Mouse (Mus musculus): ENCODE results near the gene 4930522L14Rik.
"Not testable (repeated sequence)": the region's sequence is repeated elsewhere in the genome, so short reads cannot be mapped to it uniquely, and the experiment has no call there.

Gene 4930522L14Rik

DNA sequence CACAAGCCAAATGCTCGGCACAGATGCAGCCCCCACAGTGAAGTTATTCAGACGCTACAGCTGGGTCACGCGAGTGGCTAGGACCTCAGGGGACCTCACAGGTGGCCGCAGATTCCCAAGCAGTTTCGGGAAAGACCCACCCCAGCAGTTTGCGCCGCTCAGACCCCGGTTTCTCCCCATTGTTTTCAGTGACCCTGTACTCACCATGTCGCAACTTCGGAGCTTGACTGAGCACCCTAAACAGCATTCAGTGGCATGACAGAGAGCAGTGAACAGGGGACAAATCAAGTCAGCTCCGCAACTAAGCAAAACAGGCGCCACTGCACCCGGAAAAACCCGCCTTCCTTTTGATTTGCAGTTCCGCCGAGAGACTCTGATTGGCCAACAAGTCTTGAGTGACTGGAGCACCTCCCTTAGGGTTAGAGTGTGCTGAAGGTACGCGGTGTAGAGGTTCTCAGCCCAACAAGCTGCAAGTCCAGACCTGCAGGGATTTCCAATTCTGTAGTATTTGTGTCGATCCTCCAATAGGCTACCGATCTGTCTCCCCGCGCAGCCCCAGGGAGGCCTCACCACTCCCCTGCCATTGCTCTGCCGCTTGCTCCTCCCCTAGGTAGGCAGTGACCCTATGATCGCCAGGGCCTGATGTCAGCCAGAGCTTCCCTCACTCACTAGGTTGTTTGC lies at the start of gene 4930522L14Rik:
TSS of gene 4930522L14Rik (minus strand) at position 496 of the 681 bp plus-strand sequence.
- peak; percentile 39 to 61 for DNase-seq (ENCODE audit: low spot score in 2 of 2)

DNA sequence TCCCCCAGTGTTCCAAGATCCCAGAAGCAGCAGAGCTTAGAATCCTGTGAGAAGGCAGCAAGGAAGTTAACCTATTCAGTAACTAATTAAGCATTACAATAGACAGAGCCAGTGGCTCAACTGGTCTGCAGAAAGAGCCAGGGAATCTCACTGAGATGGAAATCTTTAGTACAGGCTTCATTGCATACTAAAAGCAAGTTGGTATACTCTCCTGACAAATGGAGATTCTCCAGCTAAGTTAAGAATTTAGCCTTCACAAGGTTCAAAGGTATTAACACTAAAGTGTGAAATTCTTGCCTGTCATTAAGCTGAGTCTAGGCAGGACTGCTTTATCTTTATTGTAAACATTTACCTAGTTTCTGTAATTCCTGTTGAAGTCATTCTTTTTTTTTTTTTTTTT lies 49.8 kb upstream of the 4930522L14Rik start:
- DNase-seq (ENCODE audit: low spot score in 2 of 2): not testable (repeated sequence)

DNA sequence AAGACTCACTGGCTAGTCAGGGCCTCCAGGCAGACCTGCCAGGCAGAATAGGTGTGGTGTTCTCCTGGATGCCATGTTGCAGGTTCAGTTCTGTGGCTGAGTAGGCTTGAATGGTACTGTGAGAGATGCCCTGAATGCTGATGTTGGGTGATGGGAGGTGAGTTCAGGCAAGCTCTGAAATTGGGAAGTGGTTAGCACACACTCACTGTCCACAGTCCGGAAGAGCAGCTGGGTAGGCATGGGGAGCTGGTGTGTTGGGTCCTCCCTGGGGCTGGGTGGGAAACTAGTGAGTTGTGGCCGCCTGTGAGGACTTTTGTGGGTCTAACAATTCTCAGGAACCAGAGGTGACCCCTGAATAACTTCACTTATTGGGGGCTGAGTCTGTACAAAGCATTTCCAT lies 48.3 kb upstream of the 4930522L14Rik start:
- not testable (repeated sequence) for DNase-seq (ENCODE audit: low spot score in 2 of 2)

DNA sequence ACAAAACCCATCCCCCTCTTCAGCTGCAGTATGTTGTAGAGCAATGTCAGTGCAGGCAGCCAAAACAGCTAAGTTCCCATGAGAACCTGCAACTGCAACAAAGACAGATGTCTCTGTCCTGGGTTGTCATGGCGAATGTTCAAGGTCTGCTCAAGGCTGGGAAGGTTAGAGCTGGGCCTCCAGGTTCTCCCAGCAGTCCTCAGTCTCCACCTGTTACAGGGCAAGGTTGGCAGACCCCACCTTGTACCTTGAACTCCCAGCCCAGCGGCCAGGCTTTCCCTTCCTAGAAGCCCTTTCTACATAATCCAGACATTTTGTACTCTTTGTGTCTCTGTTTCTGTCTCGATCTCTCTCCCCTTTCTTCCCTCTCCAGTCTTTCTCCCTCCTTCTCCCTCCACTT lies 45.3 kb upstream of the 4930522L14Rik start:
- not testable (repeated sequence) for DNase-seq (ENCODE audit: low spot score in 2 of 2)

DNA sequence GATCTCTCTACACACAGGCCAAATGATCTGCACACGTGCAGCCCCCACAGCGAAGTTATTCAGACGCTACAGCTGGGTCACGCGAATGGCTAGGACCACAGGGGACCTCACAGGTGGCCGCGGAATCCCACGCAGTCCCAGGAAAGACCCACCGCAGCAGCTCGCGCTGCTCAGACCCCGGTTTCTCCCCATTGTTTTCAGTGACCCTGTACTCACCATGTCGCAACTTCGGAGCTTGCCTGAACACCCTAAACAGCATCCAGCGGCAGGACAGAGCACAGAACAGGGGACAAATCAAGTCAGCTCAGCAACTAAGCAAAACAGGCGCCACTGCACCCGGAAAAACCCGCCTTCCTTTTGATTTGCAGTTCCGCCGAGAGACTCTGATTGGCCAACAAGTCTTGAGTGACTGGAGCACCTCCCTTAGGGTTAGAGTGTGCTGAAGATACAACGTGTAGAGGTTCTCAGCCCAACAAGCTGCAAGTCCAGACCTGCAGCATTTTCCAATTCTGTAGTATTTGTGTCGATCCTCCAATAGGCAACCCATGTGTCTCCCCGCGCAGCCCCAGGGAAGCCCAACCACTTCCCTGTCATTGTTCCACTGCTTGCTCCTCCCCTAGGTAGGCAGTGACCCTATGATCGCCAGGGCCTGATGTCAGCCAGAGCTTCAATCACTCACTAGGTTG lies 44.4 kb upstream of the 4930522L14Rik start:
- DNase-seq (ENCODE audit: low spot score in 2 of 2): peak; percentile 23 to 24

DNA sequence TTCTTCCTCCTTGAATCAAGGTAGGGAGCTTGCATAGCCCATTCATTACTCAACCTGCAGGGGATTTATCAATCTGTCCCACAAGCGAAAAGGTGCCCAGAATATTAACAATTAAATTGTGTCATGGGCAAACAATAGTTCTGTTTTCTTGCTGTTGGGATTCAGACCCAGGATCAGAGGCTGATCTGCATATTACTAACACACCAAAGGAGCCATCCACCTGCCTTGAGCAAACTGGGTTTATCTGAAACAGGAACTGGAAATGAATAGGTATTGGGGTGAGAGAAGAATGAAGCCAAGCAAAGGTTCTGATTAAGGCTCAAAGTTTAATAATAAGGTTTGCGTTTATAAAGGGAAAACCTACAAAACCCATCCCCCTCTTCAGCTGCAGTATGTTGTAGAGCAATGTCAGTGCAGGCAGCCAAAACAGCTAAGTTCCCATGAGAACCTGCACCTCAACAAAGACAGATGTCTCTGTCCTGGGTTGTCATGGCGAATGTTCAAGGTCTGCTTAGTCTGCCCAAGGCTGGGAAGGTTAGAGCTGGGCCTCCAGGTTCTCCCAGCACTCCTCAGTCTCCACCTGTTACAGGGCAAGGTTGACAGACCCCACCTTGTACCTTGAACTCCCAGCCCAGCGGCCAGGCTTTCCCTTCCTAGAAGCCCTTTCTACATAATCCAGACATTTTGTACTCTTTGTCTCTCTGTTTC lies 541 bp upstream of the 4930522L14Rik start:
- not testable (repeated sequence) for DNase-seq (ENCODE audit: low spot score in 2 of 2)

DNA sequence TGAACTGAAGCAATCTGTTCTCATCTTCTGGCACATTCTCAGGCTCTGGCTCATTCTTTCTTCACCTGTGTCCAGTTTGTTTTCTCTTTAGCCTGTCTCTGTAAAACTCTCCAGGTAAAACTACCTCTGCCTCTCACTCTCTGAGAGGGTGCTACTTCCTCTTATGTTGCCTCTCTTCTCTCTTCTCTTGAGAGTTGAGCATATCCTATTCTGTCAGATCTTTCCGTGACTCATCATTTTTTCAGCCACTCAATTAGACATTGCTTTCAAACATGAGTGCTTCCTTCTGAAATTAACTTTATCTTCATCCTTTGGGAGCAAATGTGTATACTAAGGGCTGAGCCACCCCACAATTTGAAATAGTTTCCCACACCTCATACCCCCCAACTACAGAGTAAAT lies 6.6 kb downstream of the 4930522L14Rik start:
- DNase-seq (ENCODE audit: low spot score in 2 of 2): not testable (repeated sequence)

DNA sequence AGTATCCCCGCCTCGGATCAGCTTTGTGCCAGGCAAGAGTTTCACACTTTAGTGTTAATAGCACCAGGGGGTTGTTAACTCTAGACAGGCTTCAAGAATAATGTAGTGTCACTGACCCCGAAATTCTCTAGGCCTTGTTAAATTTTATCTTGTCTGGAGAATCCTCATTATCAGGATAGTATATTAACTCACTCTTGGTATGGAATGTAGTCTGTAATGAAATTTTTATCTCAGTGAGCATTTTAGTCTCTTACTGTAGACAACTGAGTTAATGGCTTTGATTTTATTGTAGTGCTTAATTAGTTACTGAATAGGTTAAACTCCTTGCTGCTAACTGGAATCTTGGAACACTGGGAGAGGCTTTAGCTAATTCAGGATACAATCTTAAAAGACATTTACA lies 34.3 kb downstream of the 4930522L14Rik start:
- DNase-seq (ENCODE audit: low spot score in 2 of 2): not testable (repeated sequence)

DNA sequence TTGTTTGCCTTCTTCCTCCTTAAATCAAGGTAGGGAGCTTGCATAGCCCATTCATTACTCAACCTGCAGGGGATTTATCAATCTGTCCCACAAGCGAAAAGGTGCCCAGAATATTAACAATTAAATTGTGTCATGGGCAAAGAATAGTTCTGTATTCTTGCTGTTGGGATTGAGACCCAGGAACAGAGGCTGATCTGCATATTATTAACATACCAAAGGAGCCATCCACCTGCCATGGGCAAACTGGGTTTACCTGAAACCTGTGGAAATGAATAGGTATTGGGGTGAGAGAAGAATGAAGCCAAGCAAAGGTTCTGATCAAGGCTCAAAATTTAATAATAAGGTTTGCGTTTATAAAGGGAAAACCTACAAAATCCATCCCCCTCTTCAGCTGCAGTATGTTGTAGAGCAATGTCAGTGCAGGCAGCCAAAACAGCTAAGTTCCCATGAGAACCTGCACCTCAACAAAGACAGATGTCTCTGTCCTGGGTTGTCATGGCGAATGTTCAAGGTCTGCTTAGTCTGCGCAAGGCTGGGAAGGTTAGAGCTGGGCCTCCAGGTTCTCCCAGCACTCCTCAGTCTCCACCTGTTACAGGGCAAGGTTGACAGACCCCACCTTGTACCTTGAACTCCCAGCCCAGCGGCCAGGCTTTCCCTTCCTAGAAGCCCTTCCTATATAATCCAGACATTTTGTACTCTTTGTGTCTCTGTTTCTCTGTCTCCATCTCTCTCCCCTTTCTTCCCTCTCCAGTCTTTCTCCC lies 60.3 kb downstream of the 4930522L14Rik start:
- not testable (repeated sequence) for DNase-seq (ENCODE audit: low spot score in 2 of 2)

DNA sequence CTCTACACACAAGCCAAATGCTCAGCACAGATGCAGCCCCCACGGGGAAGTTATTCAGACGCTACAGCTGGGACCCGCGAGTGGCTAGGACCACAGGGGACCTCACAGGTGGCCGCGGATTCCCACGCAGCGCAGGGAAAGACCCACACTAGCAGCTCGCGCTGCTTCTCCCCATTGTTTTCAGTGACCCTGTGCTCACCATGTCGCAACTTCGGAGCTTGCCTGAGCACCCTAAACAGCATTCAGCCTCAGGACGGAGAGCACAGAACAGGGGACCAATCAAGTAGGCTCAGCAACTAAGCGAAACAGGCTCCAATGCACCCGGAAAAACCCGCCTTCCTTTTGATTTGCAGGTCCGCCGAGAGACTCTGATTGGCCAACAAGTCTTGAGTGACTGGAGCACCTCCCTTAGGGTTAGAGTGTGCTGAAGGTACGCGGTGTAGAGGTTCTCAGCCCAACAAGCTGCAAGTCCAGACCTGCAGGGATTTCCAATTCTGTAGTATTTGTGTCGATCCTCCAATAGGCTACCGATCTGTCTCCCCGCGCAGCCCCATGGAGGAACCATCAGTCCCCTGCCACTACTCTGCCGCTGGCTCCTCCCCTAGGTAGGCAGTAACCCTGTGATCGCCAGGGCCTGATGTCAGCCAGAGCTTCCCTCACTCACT lies 61.0 kb downstream of the 4930522L14Rik start, which contains the start of gene 5430403G16Rik:
TSS of gene 5430403G16Rik (minus strand) at position 505 of the 665 bp plus-strand sequence.
- peak; percentile 67 to 70 for DNase-seq (ENCODE audit: low spot score in 2 of 2)

Data from frontal cortex, postnatal 14 days (tissue).